Mouse (Mus musculus) megakaryocyte-erythroid progenitor cell, adult 5 weeks (primary cell): ENCODE results near the gene Fam161b. TPM values are rescaled to one million over a fixed set of nuclear protein-coding genes. Genes with fewer than 3 reads are reported as not detected.

Experiments
- polyA plus RNA-seq: library from polyadenylated mRNA; stranded (reverse); fragments of >175 nt; gene quantifications from 2 replicates; pipeline ENCODE4 v1.2.3, GENCODE M21; 2012

The Fam161b gene
- 0.27 and 0.35 TPM in 2 replicates for polyA plus RNA-seq

GRCm38 (mm10) chr12:84361555-84362489, at the start of gene Fam161b, which contains the start of gene Coq6:
Gene Fam161b, minus strand, starts transcription at chr12:84361833.
Gene Coq6, plus strand, starts transcription at chr12:84361657.

GRCm38 (mm10) chr12:84408819-84409507, 47.3 kb upstream of the Fam161b start, which contains the start of the genes Entpd5 and Bbof1:
Gene Entpd5, minus strand, starts transcription at chr12:84409029.
Gene Bbof1, plus strand, starts transcription at chr12:84409071.

GRCm38 (mm10) chr12:84316721-84317621, 44.7 kb downstream of the Fam161b start, which contains the start of gene Zfp410:
Gene Zfp410, plus strand, starts transcription at chr12:84316852.

Other genes with a start within 250 kb of the Fam161b start
- gene Dnal1, start 247.5 kb downstream of the Fam161b start, polyA plus RNA-seq: 0.03 and 0.10 TPM in 2 replicates
- 0.11 and 0.38 TPM in 2 replicates for gene Pnma1, start 213.3 kb downstream of the Fam161b start, polyA plus RNA-seq
- 73.5 and 102 TPM in 2 replicates for gene Elmsan1, start 143.0 kb downstream of the Fam161b start, polyA plus RNA-seq
- 2.2 and 4.7 TPM in 2 replicates for gene Ptgr2, start 76.6 kb downstream of the Fam161b start, polyA plus RNA-seq
- gene Zfp410, start 45.0 kb downstream of the Fam161b start, polyA plus RNA-seq: 1.6 and 3.0 TPM in 2 replicates
- 9.3 and 10.3 TPM in 2 replicates for gene Coq6, start 176 bp downstream of the Fam161b start, polyA plus RNA-seq
- gene Entpd5, start 47.2 kb upstream of the Fam161b start, polyA plus RNA-seq: 3.1 and 3.5 TPM in 2 replicates
- 1.1 and 1.7 TPM in 2 replicates for gene Bbof1, start 47.2 kb upstream of the Fam161b start, polyA plus RNA-seq
- gene Rnf113a2, start 55.4 kb upstream of the Fam161b start, polyA plus RNA-seq: 31.4 and 37.9 TPM in 2 replicates
- gene Aldh6a1, start 89.2 kb upstream of the Fam161b start, polyA plus RNA-seq: 1.2 and 1.5 TPM in 2 replicates
- gene Lin52, start 89.6 kb upstream of the Fam161b start, polyA plus RNA-seq: 0.70 and 0.90 TPM in 2 replicates
- gene Vsx2, start 207.9 kb upstream of the Fam161b start, polyA plus RNA-seq: not detected in 2 replicates